Mouse (Mus musculus) liver, embryonic 12.5 days (tissue): ENCODE data around the gene Prdm5. TPM values are rescaled to one million over a fixed set of nuclear protein-coding genes. Genes with fewer than 3 reads are reported as not detected.
A peak's percentile ranks its signal among the peaks of the same experiment; 100 is the strongest.

Experiments
- ATAC-seq: fragments of 200-750 bp; cut with Nextera tagmentation; 2 replicates; pipeline ENCODE4 v1.8.0; 2017; ENCODE audit warnings: moderate number of reproducible peaks, mild to moderate bottlenecking, moderate library complexity
- H3K27ac ChIP-seq: fragments of 300-500 bp; sonication (generic); 2 replicates; pipeline ENCODE4 v1.5.1; 2016; ENCODE audit warnings: mild to moderate bottlenecking
- H3K27me3 ChIP-seq: fragments of 300-500 bp; sonication (generic); replicated peaks from 2 replicates; pipeline ENCODE4 v1.6.1; 2016; ENCODE audit warnings: mild to moderate bottlenecking, moderate library complexity
- H3K36me3 ChIP-seq: fragments of 300-500 bp; sonication (generic); 2 replicates; pipeline ENCODE4 v1.6.1; 2016; ENCODE audit warnings: mild to moderate bottlenecking, moderate library complexity
- H3K4me1 ChIP-seq: fragments of 300-500 bp; sonication (generic); 2 replicates; pipeline ENCODE4 v1.6.1; 2016
- H3K4me2 ChIP-seq: fragments of 300-500 bp; sonication (generic); 2 replicates; pipeline ENCODE4 v1.6.1; 2016; ENCODE audit warnings: mild to moderate bottlenecking, moderate library complexity
- H3K4me3 ChIP-seq: fragments of 300-500 bp; sonication (generic); 2 replicates; pipeline ENCODE4 v1.5.1; 2016; ENCODE audit warnings: mild to moderate bottlenecking, moderate library complexity
- H3K9ac ChIP-seq: fragments of 300-500 bp; sonication (generic); 2 replicates; pipeline ENCODE4 v1.6.1; 2016; ENCODE audit warnings: mild to moderate bottlenecking, moderate library complexity
- H3K9me3 ChIP-seq: fragments of 300-500 bp; sonication (generic); replicated peaks from 2 replicates; pipeline ENCODE4 v1.6.1; 2016; ENCODE audit warnings: mild to moderate bottlenecking, moderate library complexity
- WGBS: fragments of 180-500 bp; shearing (Covaris S2); methylation state at CpG from one replicate; pipeline ENCODE4 v1.1.7; 2016; ENCODE audit not compliant: insufficient replicate concordance; 5-methylcytosine and 5-hydroxymethylcytosine counted together
- polyA plus RNA-seq: library from polyadenylated mRNA; unstranded; fragments of >200 nt; fragmentation: Nextera tagmentation; extraction: Ambion mirVana; gene quantifications from 2 replicates; pipeline ENCODE4 v1.2.1, GENCODE M21; 2016

Prdm5 gene
- polyA plus RNA-seq, 1 experiment from 2014 or later, result 5.5 TPM

DNA sequence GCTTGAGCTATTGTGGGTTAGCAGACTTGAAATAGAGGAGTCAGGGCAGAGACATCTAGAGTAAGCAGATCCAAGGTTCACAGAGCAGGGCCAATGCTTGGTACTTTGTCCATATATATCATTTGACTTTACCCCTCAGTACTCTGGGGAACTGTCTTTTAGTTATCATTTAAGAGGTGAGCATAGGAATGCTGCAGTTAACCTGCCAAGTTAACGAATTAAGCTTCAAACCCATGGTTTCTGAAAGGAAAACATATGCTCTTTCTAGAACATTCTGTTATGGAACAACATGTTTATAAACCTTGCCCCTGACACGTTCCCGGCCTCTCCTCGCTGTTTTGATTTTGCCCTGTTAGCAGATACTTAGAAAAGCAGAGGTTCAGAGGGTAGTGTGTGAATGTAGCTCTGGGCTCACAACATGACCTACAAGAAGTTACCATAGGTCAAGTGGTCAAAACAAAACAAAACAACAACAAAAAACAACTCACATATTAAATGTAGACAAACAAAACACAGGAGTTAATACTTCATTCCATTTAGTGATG lies 973 bp downstream of the Prdm5 start:
- Histone ChIP-seq H3K27me3 (no peaks in the 10 kb centered on the region), H3K4me3 (peak overlapping the region; percentile 60), H3K4me2 (peak overlapping the region; percentile 75), H3K36me3 (no peaks in the 10 kb centered on the region), H3K4me1 (0 out of 2 replicates have a peak, but pooled peaks cover 8% of the 10 kb centered on the region), H3K9me3 (no peaks in the 10 kb centered on the region), H3K27ac (no peak overlapping the region), H3K9ac (0 out of 2 replicates have a peak overlapping the region, but pooled peaks have one; percentile 61)
- 72% methylated on average over 4 of the region's 4 CpGs for WGBS
- no peak for ATAC-seq

- ATAC-seq, result no peak
- no peak overlapping the region for H3K4me3 ChIP-seq
- no peaks in the 10 kb centered on the region for H3K27me3 ChIP-seq
- no peaks in the 10 kb centered on the region for H3K9me3 ChIP-seq
- 0 out of 2 replicates have a peak, but pooled peaks cover 8% of the 10 kb centered on the region for H3K4me1 ChIP-seq
- no peaks in the 10 kb centered on the region for H3K36me3 ChIP-seq
- no peak overlapping the region for H3K9ac ChIP-seq
- no peak overlapping the region for H3K4me2 ChIP-seq
- H3K27ac ChIP-seq, result no peak overlapping the region
- 80% methylated on average over 7 of the region's 7 CpGs for WGBS
Observed at GRCm38 (mm10) chr6:65781441-65781840, 2.7 kb downstream of the Prdm5 start.

- H3K27ac ChIP-seq, result no peak overlapping the region
- no peaks in the 10 kb centered on the region for H3K27me3 ChIP-seq
- no peak for ATAC-seq
- H3K9ac ChIP-seq, result no peak overlapping the region
- H3K36me3 ChIP-seq, result no peaks in the 10 kb centered on the region
- H3K4me3 ChIP-seq, result no peak overlapping the region
- no peaks in the 10 kb centered on the region for H3K9me3 ChIP-seq
- WGBS, result 66% methylated on average over 1 of the region's 1 CpGs
- H3K4me1 ChIP-seq, result 0 out of 2 replicates have a peak, but pooled peaks cover 3% of the 10 kb centered on the region
- H3K4me2 ChIP-seq, result no peak overlapping the region
Observed at GRCm38 (mm10) chr6:65783670-65784069, 4.9 kb downstream of the Prdm5 start.

DNA sequence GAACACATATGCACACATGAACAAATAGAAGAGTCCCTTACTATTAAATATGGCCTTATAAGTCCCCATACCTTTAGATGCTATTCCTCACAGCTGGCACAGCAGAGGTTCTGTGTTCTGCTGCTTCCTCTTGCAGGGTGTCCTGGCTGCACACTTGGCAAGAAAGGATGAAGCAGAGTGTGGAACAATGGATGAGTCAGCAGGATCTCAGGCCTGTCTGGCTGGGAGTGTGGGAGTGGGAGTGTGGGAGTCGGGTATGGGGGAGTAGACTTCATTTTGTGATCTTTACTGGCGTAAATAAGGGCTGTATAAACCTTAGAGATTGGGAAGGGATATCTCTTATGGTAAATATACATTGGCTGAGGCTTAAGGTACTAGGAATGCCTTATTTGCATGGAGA lies 14.1 kb downstream of the Prdm5 start:
- Histone ChIP-seq H3K9me3 (no peaks in the 10 kb centered on the region), H3K27me3 (no peaks in the 10 kb centered on the region), H3K27ac (no peak overlapping the region), H3K4me2 (no peak overlapping the region), H3K36me3 (0 out of 2 replicates have a peak, but pooled peaks cover 7% of the 10 kb centered on the region), H3K4me3 (no peak overlapping the region), H3K4me1 (no peaks in the 10 kb centered on the region), H3K9ac (no peak overlapping the region)
- WGBS, result 63% methylated on average over 2 of the region's 2 CpGs
- no peak for ATAC-seq

DNA sequence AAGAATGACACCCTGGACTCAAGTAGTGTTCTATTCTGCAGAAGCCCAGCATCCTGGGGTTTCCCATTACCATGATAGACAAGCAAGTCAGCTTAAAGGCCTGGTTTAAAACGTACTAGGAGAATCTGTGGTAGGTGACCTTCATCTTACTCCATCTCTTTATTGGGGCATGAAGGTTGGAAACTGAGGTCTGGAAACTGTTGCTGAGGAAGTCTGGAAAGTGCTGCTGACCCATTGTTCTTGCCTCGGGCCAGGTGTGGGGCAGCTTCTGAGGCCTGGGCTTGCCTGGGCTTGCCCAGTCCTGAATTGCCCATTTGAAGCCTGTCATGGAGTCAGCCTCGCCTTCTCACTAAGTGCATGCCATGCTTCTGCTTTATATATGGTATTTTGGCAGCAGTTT lies 17.8 kb downstream of the Prdm5 start:
- no peak overlapping the region for H3K27ac ChIP-seq
- 67% methylated on average over 3 of the region's 3 CpGs for WGBS
- H3K27me3 ChIP-seq, result no peaks in the 10 kb centered on the region
- 0 out of 2 replicates have a peak, but pooled peaks cover 7% of the 10 kb centered on the region for H3K36me3 ChIP-seq
- H3K4me3 ChIP-seq, result no peak overlapping the region
- H3K9me3 ChIP-seq, result no peaks in the 10 kb centered on the region
- no peak for ATAC-seq
- H3K9ac ChIP-seq, result no peak overlapping the region
- no peaks in the 10 kb centered on the region for H3K4me1 ChIP-seq
- H3K4me2 ChIP-seq, result no peak overlapping the region

DNA sequence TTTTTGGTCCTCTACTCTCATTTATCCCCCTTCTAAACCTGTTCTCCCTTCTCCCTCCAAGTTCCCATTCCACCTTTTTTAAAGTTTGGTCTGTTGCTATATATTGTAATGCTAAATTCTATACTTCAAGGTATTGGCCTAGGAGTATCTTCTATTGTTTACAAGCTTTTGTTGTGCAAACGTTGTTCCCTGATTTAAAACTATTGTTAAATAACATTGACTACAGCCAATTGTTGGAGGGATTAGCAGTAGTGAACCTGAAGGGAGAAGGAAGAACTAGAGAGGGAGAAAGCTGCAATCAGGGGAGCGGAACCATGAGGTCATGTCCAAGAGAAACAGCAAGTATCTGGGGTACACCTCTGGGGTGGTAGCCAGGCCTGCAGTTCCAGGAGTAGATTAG lies 18.5 kb downstream of the Prdm5 start:
- no peaks in the 10 kb centered on the region for H3K4me1 ChIP-seq
- no peaks in the 10 kb centered on the region for H3K9me3 ChIP-seq
- no peak overlapping the region for H3K27ac ChIP-seq
- 0 out of 2 replicates have a peak, but pooled peaks cover 7% of the 10 kb centered on the region for H3K36me3 ChIP-seq
- no peaks in the 10 kb centered on the region for H3K27me3 ChIP-seq
- H3K4me2 ChIP-seq, result no peak overlapping the region
- H3K9ac ChIP-seq, result no peak overlapping the region
- H3K4me3 ChIP-seq, result no peak overlapping the region
- ATAC-seq, result no peak
- 75% methylated on average over 2 of the region's 2 CpGs for WGBS

DNA sequence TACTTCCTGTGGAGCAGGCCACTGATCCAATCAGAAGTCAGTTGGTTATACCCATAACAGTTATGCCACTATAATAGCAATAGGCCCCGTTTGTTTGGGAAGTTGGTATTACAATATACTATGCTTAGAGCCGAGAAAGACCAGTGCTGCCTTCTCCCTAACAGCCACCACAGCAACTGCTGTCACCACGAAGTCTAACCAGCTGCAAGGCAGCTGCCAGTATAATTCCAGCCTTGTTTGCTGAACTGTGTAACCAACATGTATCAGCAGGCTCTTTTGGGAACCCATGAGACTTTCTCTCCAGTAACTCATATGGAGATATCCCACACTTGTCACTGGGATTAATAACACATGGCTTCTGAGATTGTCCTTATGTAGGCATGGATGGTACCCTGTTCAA lies 19.6 kb downstream of the Prdm5 start:
- 75% methylated on average over 3 of the region's 3 CpGs for WGBS
- Histone ChIP-seq H3K36me3 (0 out of 2 replicates have a peak, but pooled peaks cover 7% of the 10 kb centered on the region), H3K27me3 (no peaks in the 10 kb centered on the region), H3K27ac (no peak overlapping the region), H3K9me3 (no peaks in the 10 kb centered on the region), H3K4me3 (no peak overlapping the region), H3K4me2 (no peak overlapping the region), H3K4me1 (no peaks in the 10 kb centered on the region), H3K9ac (no peak overlapping the region)
- ATAC-seq, result no peak

DNA sequence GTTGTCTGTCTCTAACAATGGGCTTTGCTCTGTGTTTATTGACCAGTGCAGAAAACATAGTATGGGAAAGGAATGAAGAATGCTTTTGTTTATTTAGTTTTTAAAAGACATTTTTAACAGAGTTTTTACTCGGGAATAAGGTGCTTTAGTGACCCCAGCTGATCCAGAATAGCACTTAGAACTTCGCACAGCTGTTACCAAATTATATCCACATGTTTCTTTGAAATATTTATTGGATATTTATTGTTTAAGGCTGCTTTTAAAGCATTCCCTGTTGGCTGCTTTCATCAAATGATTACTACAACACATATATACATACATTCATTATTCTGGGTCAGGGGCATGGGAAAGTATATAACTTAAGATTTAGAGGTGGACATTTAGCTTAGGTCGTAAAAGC lies 32.9 kb downstream of the Prdm5 start:
- Histone ChIP-seq H3K4me3 (no peak overlapping the region), H3K9ac (no peak overlapping the region), H3K36me3 (no peaks in the 10 kb centered on the region), H3K27ac (no peak overlapping the region), H3K27me3 (no peaks in the 10 kb centered on the region), H3K4me2 (no peak overlapping the region), H3K4me1 (no peaks in the 10 kb centered on the region), H3K9me3 (no peaks in the 10 kb centered on the region)
- ATAC-seq, result no peak
- WGBS, result 64% methylated on average over 3 of the region's 3 CpGs

DNA sequence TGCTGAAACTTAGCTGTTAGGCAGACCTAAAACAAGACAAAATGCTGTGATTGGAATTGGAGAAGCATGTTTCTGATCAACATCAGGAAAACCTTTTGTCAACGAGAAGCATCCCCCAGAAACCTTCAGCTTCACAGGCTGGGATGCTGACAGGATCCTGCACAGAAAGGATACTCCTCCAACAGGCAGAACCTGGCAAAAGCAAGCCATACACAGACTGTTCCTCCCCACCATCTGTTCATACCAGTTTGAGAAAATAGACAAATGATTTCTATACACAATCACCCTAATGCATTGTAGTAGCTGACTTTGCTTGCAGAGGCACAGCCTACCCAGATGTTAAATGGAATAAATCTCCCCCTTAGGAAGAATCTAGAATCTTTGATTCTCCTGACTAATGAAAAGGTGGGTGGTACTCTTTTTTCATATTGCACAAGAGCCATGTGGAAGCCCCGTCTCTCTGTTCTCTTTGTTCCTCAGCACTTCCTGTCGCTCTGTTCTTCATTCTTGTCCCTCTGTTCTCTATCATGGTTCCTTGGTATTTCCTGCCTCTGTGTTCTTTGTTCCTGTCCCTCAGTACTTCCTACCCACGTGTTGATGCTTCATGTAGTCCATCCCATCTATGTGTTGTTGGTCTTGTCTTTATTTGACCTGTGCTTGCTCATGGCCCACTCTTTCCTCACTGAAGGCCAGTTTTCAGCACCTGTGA lies 39.4 kb downstream of the Prdm5 start:
- Histone ChIP-seq H3K4me2 (no peak overlapping the region), H3K36me3 (no peaks in the 10 kb centered on the region), H3K9me3 (no peaks in the 10 kb centered on the region), H3K4me3 (no peak overlapping the region), H3K27ac (no peak overlapping the region), H3K9ac (no peak overlapping the region), H3K4me1 (no peaks in the 10 kb centered on the region), H3K27me3 (no peaks in the 10 kb centered on the region)
- 35% methylated on average over 4 of the region's 4 CpGs for WGBS
- no peak for ATAC-seq

GRCm38 (mm10) chr6:65828656-65829055 lies 49.9 kb downstream of the Prdm5 start:
- Histone ChIP-seq H3K4me2 (no peak overlapping the region), H3K27ac (no peak overlapping the region), H3K4me3 (no peak overlapping the region), H3K27me3 (no peaks in the 10 kb centered on the region), H3K9me3 (0 out of 2 replicates have a peak, but pooled peaks cover 3% of the 10 kb centered on the region), H3K4me1 (no peaks in the 10 kb centered on the region), H3K9ac (no peak overlapping the region), H3K36me3 (peaks cover 15% of the 10 kb centered on the region)
- ATAC-seq, result no peak
- 58% methylated on average over 1 of the region's 1 CpGs for WGBS

DNA sequence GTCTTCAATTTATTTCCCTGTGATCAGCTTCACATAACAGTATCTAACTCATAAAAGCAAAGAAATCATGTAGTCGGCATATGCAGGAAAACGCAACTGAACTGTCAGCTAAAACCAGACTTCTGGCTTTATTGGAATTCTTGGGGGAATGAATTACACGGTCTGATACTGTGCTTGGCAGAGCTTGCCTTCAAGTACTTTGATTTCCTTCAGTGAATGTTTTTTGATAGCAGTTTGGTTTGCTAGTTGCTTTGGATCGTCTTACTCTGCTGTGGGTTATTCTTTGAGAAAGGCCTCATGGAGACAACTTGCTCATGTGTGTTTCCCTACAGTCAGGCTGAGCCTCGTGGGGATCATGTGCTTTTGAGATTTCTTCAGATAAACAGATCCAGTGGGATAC lies 52.7 kb downstream of the Prdm5 start:
- no peak overlapping the region for H3K4me2 ChIP-seq
- peaks cover 19% of the 10 kb centered on the region for H3K36me3 ChIP-seq
- H3K4me3 ChIP-seq, result no peak overlapping the region
- H3K9ac ChIP-seq, result no peak overlapping the region
- WGBS, result 78% methylated on average over 5 of the region's 5 CpGs
- H3K27ac ChIP-seq, result no peak overlapping the region
- H3K27me3 ChIP-seq, result no peaks in the 10 kb centered on the region
- 0 out of 2 replicates have a peak, but pooled peaks cover 8% of the 10 kb centered on the region for H3K9me3 ChIP-seq
- no peak for ATAC-seq
- H3K4me1 ChIP-seq, result no peaks in the 10 kb centered on the region

- Histone ChIP-seq H3K4me1 (no peaks in the 10 kb centered on the region), H3K9ac (no peak overlapping the region), H3K27me3 (no peaks in the 10 kb centered on the region), H3K4me2 (no peak overlapping the region), H3K4me3 (no peak overlapping the region), H3K9me3 (0 out of 2 replicates have a peak, but pooled peaks cover 8% of the 10 kb centered on the region), H3K36me3 (peaks cover 19% of the 10 kb centered on the region), H3K27ac (no peak overlapping the region)
- no peak for ATAC-seq
- 83% methylated on average over 4 of the region's 4 CpGs for WGBS
Observed at GRCm38 (mm10) chr6:65834013-65834412, 55.2 kb downstream of the Prdm5 start.
